Mouse (Mus musculus): ENCODE measurements around the gene Flt4.

GRCm38 (mm10) chr11:49654651-49655050, 45.6 kb downstream of the Flt4 start:
- TF ChIP-seq CTCF (IDR thresholded peaks at IDR 0.05; ENCODE audit: extremely low read depth, insufficient read depth, low read length) (no peak), POLR2A (IDR thresholded peaks at IDR 0.05; ENCODE audit: extremely low read depth, insufficient read depth, low read length) (no peak)

All from cortical plate, adult 2 months (tissue).